Mouse (Mus musculus): ENCODE data around the gene Tbr1.

Gene Tbr1

GRCm38 (mm10) chr2:61811507-61812421 is 9.0 kb downstream of the Tbr1 start:
- no peak for DNase-seq (ENCODE audit: extremely low read depth, low read depth)

GRCm38 (mm10) chr2:61812536-61812935 is 9.8 kb downstream of the Tbr1 start:
- DNase-seq (ENCODE audit: extremely low read depth, low read depth), result no peak

GRCm38 (mm10) chr2:61813106-61813505 is 10.4 kb downstream of the Tbr1 start:
- no peak for DNase-seq (ENCODE audit: extremely low read depth, low read depth)

GRCm38 (mm10) chr2:61813521-61813920 is 10.8 kb downstream of the Tbr1 start:
- DNase-seq (ENCODE audit: extremely low read depth, low read depth), result no peak

- no peak for DNase-seq (ENCODE audit: extremely low read depth, low read depth)
Measured at GRCm38 (mm10) chr2:61814548-61815473, 12.1 kb downstream of the Tbr1 start.

GRCm38 (mm10) chr2:61815583-61816313 is 13.0 kb downstream of the Tbr1 start:
- DNase-seq (ENCODE audit: extremely low read depth, low read depth), result no peak

- no peak for DNase-seq (ENCODE audit: extremely low read depth, low read depth)
Measured at GRCm38 (mm10) chr2:61818197-61818596, 15.5 kb downstream of the Tbr1 start.

GRCm38 (mm10) chr2:61820203-61820602 is 17.5 kb downstream of the Tbr1 start:
- DNase-seq (ENCODE audit: extremely low read depth, low read depth), result peak; percentile 17

- DNase-seq (ENCODE audit: extremely low read depth, low read depth), result no peak
Measured at GRCm38 (mm10) chr2:61823426-61824140, 20.9 kb downstream of the Tbr1 start.

GRCm38 (mm10) chr2:61837243-61837806 is 34.6 kb downstream of the Tbr1 start:
- no peak for DNase-seq (ENCODE audit: extremely low read depth, low read depth)

Data from MEL-GATA-1-ER (cell line).